Mouse (Mus musculus): ENCODE results near the gene Fiz1. TPM values are rescaled to one million over a fixed set of nuclear protein-coding genes. Genes with fewer than 3 reads are reported as not detected.
A peak's percentile ranks its signal among the peaks of the same experiment; 100 is the strongest.

Gene Fiz1
- polyA plus RNA-seq, 1 experiment from 2014 or later = 23.4 TPM

- Histone ChIP-seq H3K9ac (ENCODE audit: low read length) (no peak overlapping the region), H3K27ac (replicated peaks in 1 of 2; ENCODE audit: control insufficient read depth in 1 of 2, insufficient read depth in 1 of 2, low read depth in 2 of 2, low read length in 2 of 2) (no peak overlapping the region), H3K27me3 (ENCODE audit: control insufficient read depth, insufficient read depth, low read length) (no peaks in the 10 kb centered on the region), H3K4me1 (ENCODE audit: control insufficient read depth in 2 of 2, insufficient read depth in 2 of 2, low read length in 2 of 2) (peaks cover 2 to 11% of the 10 kb centered on the region in 2 experiments; a peak in 3 of 4 replicates), H3K4me3 (ENCODE audit: control insufficient read depth in 1 of 2, insufficient read depth in 1 of 2, low read depth in 1 of 2, low read length in 2 of 2) (no peak overlapping the region), H3K4me2 (ENCODE audit: low read length) (no peak overlapping the region; the same call in 1 of the 2 replicates), H3K9me3 (ENCODE audit: control insufficient read depth, low read length) (peaks cover 4% of the 10 kb centered on the region; the same call in 1 of the 2 replicates), H3K36me3 (ENCODE audit: control insufficient read depth, insufficient read depth, low read length) (peaks cover 46% of the 10 kb centered on the region)
- 87% methylated on average over 7 of the region's 7 CpGs for WGBS
- no peak for ATAC-seq (ENCODE audit: insufficient number of reproducible peaks, insufficient read depth, low FRiP score, low read depth)
Observed at GRCm38 (mm10) chr7:5037026-5037425, 22.5 kb upstream of the Fiz1 start.

- Histone ChIP-seq H3K4me2 (ENCODE audit: low read length) (no peak overlapping the region), H3K4me1 (ENCODE audit: control insufficient read depth in 2 of 2, insufficient read depth in 2 of 2, low read length in 2 of 2) (peaks cover 2 to 11% of the 10 kb centered on the region in 2 experiments; a peak in 3 of 4 replicates), H3K9ac (ENCODE audit: low read length) (no peak overlapping the region), H3K9me3 (ENCODE audit: control insufficient read depth, low read length) (peaks cover 13% of the 10 kb centered on the region), H3K36me3 (ENCODE audit: control insufficient read depth, insufficient read depth, low read length) (peaks cover 51% of the 10 kb centered on the region), H3K4me3 (ENCODE audit: control insufficient read depth in 1 of 2, insufficient read depth in 1 of 2, low read depth in 1 of 2, low read length in 2 of 2) (no peak overlapping the region), H3K27ac (replicated peaks in 1 of 2; ENCODE audit: control insufficient read depth in 1 of 2, insufficient read depth in 1 of 2, low read depth in 2 of 2, low read length in 2 of 2) (no peak overlapping the region), H3K27me3 (ENCODE audit: control insufficient read depth, insufficient read depth, low read length) (no peaks in the 10 kb centered on the region)
- WGBS = 94% methylated on average over 9 of the region's 9 CpGs
- ATAC-seq (ENCODE audit: insufficient number of reproducible peaks, insufficient read depth, low FRiP score, low read depth) = no peak
Observed at GRCm38 (mm10) chr7:5036136-5036535, 21.6 kb upstream of the Fiz1 start.

GRCm38 (mm10) chr7:5035628-5036027 lies 21.1 kb upstream of the Fiz1 start:
- Histone ChIP-seq H3K9me3 (ENCODE audit: control insufficient read depth, low read length) (peaks cover 18% of the 10 kb centered on the region), H3K27ac (replicated peaks in 1 of 2; ENCODE audit: control insufficient read depth in 1 of 2, insufficient read depth in 1 of 2, low read depth in 2 of 2, low read length in 2 of 2) (no peak overlapping the region), H3K36me3 (ENCODE audit: control insufficient read depth, insufficient read depth, low read length) (peaks cover 55% of the 10 kb centered on the region), H3K27me3 (ENCODE audit: control insufficient read depth, insufficient read depth, low read length) (no peaks in the 10 kb centered on the region), H3K4me1 (ENCODE audit: control insufficient read depth in 2 of 2, insufficient read depth in 2 of 2, low read length in 2 of 2) (peaks cover 2 to 11% of the 10 kb centered on the region in 2 experiments; a peak in 3 of 4 replicates), H3K4me2 (ENCODE audit: low read length) (no peak overlapping the region), H3K4me3 (ENCODE audit: control insufficient read depth in 1 of 2, insufficient read depth in 1 of 2, low read depth in 1 of 2, low read length in 2 of 2) (no peak overlapping the region), H3K9ac (ENCODE audit: low read length) (no peak overlapping the region)
- no peak for ATAC-seq (ENCODE audit: insufficient number of reproducible peaks, insufficient read depth, low FRiP score, low read depth)
- 95% methylated on average over 17 of the region's 17 CpGs for WGBS

- peaks cover 2 to 7% of the 10 kb centered on the region in 2 experiments; a peak in 3 of 4 replicates for H3K4me1 ChIP-seq (ENCODE audit: control insufficient read depth in 2 of 2, insufficient read depth in 2 of 2, low read length in 2 of 2)
- no peak for ATAC-seq (ENCODE audit: insufficient number of reproducible peaks, insufficient read depth, low FRiP score, low read depth)
- 87% methylated on average over 3 of the region's 3 CpGs for WGBS
- H3K9me3 ChIP-seq (ENCODE audit: control insufficient read depth, low read length) = peaks cover 35% of the 10 kb centered on the region
- no peak within 1 kb of the TSS for H3K4me3 ChIP-seq (ENCODE audit: control insufficient read depth in 1 of 2, insufficient read depth in 1 of 2, low read depth in 1 of 2, low read length in 2 of 2)
- no peak within 1 kb of the TSS for H3K27ac ChIP-seq (replicated peaks in 1 of 2; ENCODE audit: control insufficient read depth in 1 of 2, insufficient read depth in 1 of 2, low read depth in 2 of 2, low read length in 2 of 2)
- peaks cover 73% of the 10 kb centered on the region for H3K36me3 ChIP-seq (ENCODE audit: control insufficient read depth, insufficient read depth, low read length)
- no peak within 1 kb of the TSS for H3K9ac ChIP-seq (ENCODE audit: low read length)
- no peaks in the 10 kb centered on the region for H3K27me3 ChIP-seq (ENCODE audit: control insufficient read depth, insufficient read depth, low read length)
- H3K4me2 ChIP-seq (ENCODE audit: low read length) = no peak within 1 kb of the TSS
Observed at GRCm38 (mm10) chr7:5033818-5034217, 19.3 kb upstream of the Fiz1 start, which contains the start of gene 4632433K11Rik. Gene 4632433K11Rik, plus strand, starts transcription at chr7:5034118.

GRCm38 (mm10) chr7:5031496-5031895 lies 17.0 kb upstream of the Fiz1 start:
- Histone ChIP-seq H3K4me3 (ENCODE audit: control insufficient read depth in 1 of 2, insufficient read depth in 1 of 2, low read depth in 1 of 2, low read length in 2 of 2) (no peak overlapping the region), H3K27me3 (ENCODE audit: control insufficient read depth, insufficient read depth, low read length) (no peaks in the 10 kb centered on the region), H3K4me2 (ENCODE audit: low read length) (no peak overlapping the region), H3K4me1 (ENCODE audit: control insufficient read depth in 2 of 2, insufficient read depth in 2 of 2, low read length in 2 of 2) (no peaks in the 10 kb centered on the region), H3K9me3 (ENCODE audit: control insufficient read depth, low read length) (peaks cover 35% of the 10 kb centered on the region), H3K9ac (ENCODE audit: low read length) (no peak overlapping the region), H3K27ac (replicated peaks in 1 of 2; ENCODE audit: control insufficient read depth in 1 of 2, insufficient read depth in 1 of 2, low read depth in 2 of 2, low read length in 2 of 2) (no peak overlapping the region), H3K36me3 (ENCODE audit: control insufficient read depth, insufficient read depth, low read length) (peaks cover 94% of the 10 kb centered on the region)
- 82% methylated on average over 45 of the region's 46 CpGs for WGBS
- ATAC-seq (ENCODE audit: insufficient number of reproducible peaks, insufficient read depth, low FRiP score, low read depth) = no peak

GRCm38 (mm10) chr7:5030554-5031275 lies 16.2 kb upstream of the Fiz1 start:
- H3K27me3 ChIP-seq (ENCODE audit: control insufficient read depth, insufficient read depth, low read length) = no peaks in the 10 kb centered on the region
- H3K36me3 ChIP-seq (ENCODE audit: control insufficient read depth, insufficient read depth, low read length) = peaks cover 95% of the 10 kb centered on the region
- 0 out of 2 replicates have a peak, but pooled peaks have one; percentile 9 for ATAC-seq (ENCODE audit: insufficient number of reproducible peaks, insufficient read depth, low FRiP score, low read depth)
- 81% methylated on average over 63 of the region's 63 CpGs for WGBS
- H3K4me3 ChIP-seq (ENCODE audit: control insufficient read depth in 1 of 2, insufficient read depth in 1 of 2, low read depth in 1 of 2, low read length in 2 of 2) = no peak overlapping the region
- no peak overlapping the region for H3K4me2 ChIP-seq (ENCODE audit: low read length)
- no peaks in the 10 kb centered on the region for H3K4me1 ChIP-seq (ENCODE audit: control insufficient read depth in 2 of 2, insufficient read depth in 2 of 2, low read length in 2 of 2)
- no peak overlapping the region for H3K9ac ChIP-seq (ENCODE audit: low read length)
- H3K27ac ChIP-seq (replicated peaks in 1 of 2; ENCODE audit: control insufficient read depth in 1 of 2, insufficient read depth in 1 of 2, low read depth in 2 of 2, low read length in 2 of 2) = no peak overlapping the region
- H3K9me3 ChIP-seq (ENCODE audit: control insufficient read depth, low read length) = peaks cover 35% of the 10 kb centered on the region

GRCm38 (mm10) chr7:5029946-5030345 lies 15.4 kb upstream of the Fiz1 start:
- no peak overlapping the region for H3K4me3 ChIP-seq (ENCODE audit: control insufficient read depth in 1 of 2, insufficient read depth in 1 of 2, low read depth in 1 of 2, low read length in 2 of 2)
- no peak overlapping the region for H3K27ac ChIP-seq (replicated peaks in 1 of 2; ENCODE audit: control insufficient read depth in 1 of 2, insufficient read depth in 1 of 2, low read depth in 2 of 2, low read length in 2 of 2)
- no peak overlapping the region for H3K9ac ChIP-seq (ENCODE audit: low read length)
- ATAC-seq (ENCODE audit: insufficient number of reproducible peaks, insufficient read depth, low FRiP score, low read depth) = no peak
- H3K9me3 ChIP-seq (ENCODE audit: control insufficient read depth, low read length) = peaks cover 35% of the 10 kb centered on the region
- no peaks in the 10 kb centered on the region for H3K27me3 ChIP-seq (ENCODE audit: control insufficient read depth, insufficient read depth, low read length)
- no peak overlapping the region for H3K4me2 ChIP-seq (ENCODE audit: low read length)
- no peaks in the 10 kb centered on the region for H3K4me1 ChIP-seq (ENCODE audit: control insufficient read depth in 2 of 2, insufficient read depth in 2 of 2, low read length in 2 of 2)
- peaks cover 94% of the 10 kb centered on the region for H3K36me3 ChIP-seq (ENCODE audit: control insufficient read depth, insufficient read depth, low read length)
- WGBS = 90% methylated on average over 21 of the region's 21 CpGs
